Mouse (Mus musculus) midbrain, postnatal 0 days (tissue): Measurements from ENCODE around the gene Gm17428. TPM values are rescaled to one million over a fixed set of nuclear protein-coding genes. Genes with fewer than 3 reads are reported as not detected.
"Not testable (repeated sequence)": the region's sequence is repeated elsewhere in the genome, so short reads cannot be mapped to it uniquely, and the experiment has no call there.

Experiments
- ATAC-seq: fragments of 200-750 bp; cut with Nextera tagmentation; 2 replicates; pipeline ENCODE4 v1.8.0; 2017; ENCODE audit warnings: moderate number of reproducible peaks, mild to moderate bottlenecking, moderate TSS enrichment, moderate library complexity; ENCODE audit not compliant: low FRiP score
- DNase-seq: peaks from one replicate; pipeline ENCODE4 v3.0.0-alpha.2; 2015; ENCODE audit warnings: low spot score
- H3K27ac ChIP-seq: fragments of 300-500 bp; sonication (generic); 2 replicates; pipeline ENCODE4 v1.5.1; 2014; ENCODE audit warnings: low read depth, mild to moderate bottlenecking, low read length, mixed read lengths
- H3K27me3 ChIP-seq: fragments of 300-500 bp; sonication (generic); 2 replicates; pipeline ENCODE4 v1.6.1; 2014; ENCODE audit warnings: low read length, control low read depth, mixed read lengths; ENCODE audit not compliant: insufficient read depth
- H3K36me3 ChIP-seq: fragments of 300-500 bp; sonication (generic); 2 replicates; pipeline ENCODE4 v1.6.1; 2014; ENCODE audit warnings: low read length, control low read depth, mixed read lengths; ENCODE audit not compliant: insufficient read depth
- H3K4me1 ChIP-seq: fragments of 300-500 bp; sonication (generic); 2 replicates; pipeline ENCODE4 v1.6.1; 2014; ENCODE audit warnings: mild to moderate bottlenecking, control low read depth, antibody characterized with exemption, low read length, mixed read lengths; ENCODE audit not compliant: insufficient read depth
- H3K4me2 ChIP-seq: fragments of 300-500 bp; sonication (generic); 2 replicates; pipeline ENCODE4 v1.6.1; 2014; ENCODE audit warnings: low read depth, mild to moderate bottlenecking, low read length, mixed read lengths; ENCODE audit not compliant: poor library complexity, severe bottlenecking
- H3K4me3 ChIP-seq: fragments of 300-500 bp; sonication (generic); 2 replicates; pipeline ENCODE4 v1.5.1; 2014; ENCODE audit warnings: low read depth, mild to moderate bottlenecking, low read length, moderate library complexity
- H3K9ac ChIP-seq: fragments of 300-500 bp; sonication (generic); replicated peaks from 2 replicates; pipeline ENCODE4 v1.6.1; 2014; ENCODE audit warnings: mild to moderate bottlenecking, low read length, moderate library complexity, mixed read lengths; ENCODE audit not compliant: poor library complexity, severe bottlenecking
- H3K9me3 ChIP-seq: fragments of 300-500 bp; sonication (generic); 2 replicates; pipeline ENCODE4 v1.6.1; 2016; ENCODE audit warnings: low read length, control low read depth
- CTCF ChIP-seq: IDR thresholded peaks from 2 replicates; pipeline ENCODE4 v1.5.1; 2016; ENCODE audit warnings: antibody characterized with exemption, mild to moderate bottlenecking
- whole genome bisulfite sequencing: fragments of 180-500 bp; shearing (Covaris S2); extraction: QIAGEN DNeasy Blood & Tissue Kit; methylation state at CpG from one replicate; pipeline ENCODE4 v1.1.7; 2014; 5-methylcytosine and 5-hydroxymethylcytosine counted together
- polyA plus RNA-seq: library from polyadenylated mRNA; unstranded; fragments of >200 nt; fragmentation: Nextera tagmentation; extraction: Ambion mirVana; gene quantifications from 2 replicates; pipeline ENCODE4 v1.2.1, GENCODE M21; 2015
- total RNA-seq: library from RNA; depleted of rRNA; stranded (reverse); fragments of >200 nt; gene quantifications from 2 replicates; pipeline ENCODE4 v1.2.3, GENCODE M21; 2014

Gm17428 gene
- total and polyA plus RNA-seq, 2 experiments from 2014 or later = not detected

DNA sequence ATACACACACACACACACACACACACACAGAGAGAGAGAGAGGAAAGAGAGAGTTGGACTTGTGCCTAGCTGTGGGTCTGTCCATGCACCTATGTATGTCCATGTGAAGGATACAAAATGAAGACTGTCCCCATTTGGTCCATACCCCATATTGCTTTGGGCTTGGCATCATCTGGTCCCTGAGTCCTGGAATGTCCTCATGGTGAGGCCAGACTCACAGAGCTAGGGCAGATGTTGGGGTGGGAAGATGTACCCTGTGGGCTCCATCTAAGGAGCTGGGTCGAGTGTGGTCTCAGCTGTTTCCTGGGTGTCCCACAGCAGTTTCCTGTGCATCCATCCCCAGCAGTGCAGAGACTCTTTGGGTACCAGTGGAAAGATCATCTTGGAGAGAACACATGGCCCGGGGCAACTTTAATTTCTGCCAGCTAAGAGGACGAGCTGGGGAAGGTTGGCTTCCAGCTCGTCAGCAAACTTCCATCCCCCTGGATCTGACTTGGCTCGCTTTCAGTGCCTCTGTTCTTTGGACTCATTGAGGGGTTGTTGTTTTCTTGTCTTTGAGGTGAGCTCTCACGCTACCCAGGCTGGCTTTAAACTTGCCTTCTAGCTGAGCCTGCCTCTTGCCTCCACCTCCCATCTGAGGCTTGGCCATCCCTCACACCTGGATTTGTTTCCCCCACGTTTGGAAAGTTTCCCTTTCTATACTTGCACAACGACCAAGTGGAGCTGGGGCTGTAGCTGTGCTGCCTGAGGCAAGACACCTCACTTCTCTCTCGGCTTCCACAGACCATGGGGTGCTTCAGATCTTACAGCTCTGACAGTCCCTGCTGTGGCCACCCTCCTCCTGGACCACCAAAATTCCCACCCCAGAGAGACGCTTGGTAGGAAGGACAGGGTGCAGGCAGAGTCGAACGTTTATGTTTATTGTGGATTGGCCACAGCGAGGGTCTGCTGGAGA, 35.4 kb upstream of the Gm17428 start:
- no peaks in the 10 kb centered on the region for H3K36me3 ChIP-seq
- no peaks in the 10 kb centered on the region for H3K9me3 ChIP-seq
- no peak for ATAC-seq
- TF ChIP-seq CTCF = no peak
- H3K4me1 ChIP-seq = no peaks in the 10 kb centered on the region
- no peak overlapping the region for H3K4me2 ChIP-seq
- no peak overlapping the region for H3K9ac ChIP-seq
- DNase-seq = no peak
- 64% methylated on average over 13 of the region's 13 CpGs for WGBS
- H3K27ac ChIP-seq = no peak overlapping the region
- no peak overlapping the region for H3K4me3 ChIP-seq
- no peaks in the 10 kb centered on the region for H3K27me3 ChIP-seq

DNA sequence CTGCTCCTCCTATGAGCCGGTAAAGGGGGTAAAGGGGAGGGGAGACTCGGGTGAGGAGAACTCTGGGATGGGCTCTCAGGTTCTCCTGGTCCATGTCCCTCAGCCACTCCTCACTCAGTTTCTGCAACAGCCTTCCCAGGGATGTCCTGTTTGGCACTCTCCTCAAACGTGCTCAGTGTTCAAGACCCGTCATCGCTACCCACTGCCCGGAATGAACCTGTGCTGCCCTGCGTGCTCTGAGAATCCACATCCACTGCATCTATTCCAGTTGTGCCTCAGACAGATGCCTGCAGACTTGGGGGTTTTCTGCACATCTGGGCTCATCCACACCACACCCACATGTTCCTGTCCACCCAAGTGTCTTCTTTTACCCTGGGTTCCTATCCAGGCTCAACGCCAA, 34.3 kb upstream of the Gm17428 start:
- H3K9me3 ChIP-seq = no peaks in the 10 kb centered on the region
- no peaks in the 10 kb centered on the region for H3K27me3 ChIP-seq
- H3K36me3 ChIP-seq = no peaks in the 10 kb centered on the region
- H3K4me3 ChIP-seq = no peak overlapping the region
- H3K27ac ChIP-seq = no peak overlapping the region
- DNase-seq (no peak), ATAC-seq (no peak)
- H3K4me2 ChIP-seq = no peak overlapping the region
- H3K4me1 ChIP-seq = no peaks in the 10 kb centered on the region
- H3K9ac ChIP-seq = no peak overlapping the region
- TF ChIP-seq CTCF = no peak
- 90% methylated on average over 8 of the region's 8 CpGs for WGBS

DNA sequence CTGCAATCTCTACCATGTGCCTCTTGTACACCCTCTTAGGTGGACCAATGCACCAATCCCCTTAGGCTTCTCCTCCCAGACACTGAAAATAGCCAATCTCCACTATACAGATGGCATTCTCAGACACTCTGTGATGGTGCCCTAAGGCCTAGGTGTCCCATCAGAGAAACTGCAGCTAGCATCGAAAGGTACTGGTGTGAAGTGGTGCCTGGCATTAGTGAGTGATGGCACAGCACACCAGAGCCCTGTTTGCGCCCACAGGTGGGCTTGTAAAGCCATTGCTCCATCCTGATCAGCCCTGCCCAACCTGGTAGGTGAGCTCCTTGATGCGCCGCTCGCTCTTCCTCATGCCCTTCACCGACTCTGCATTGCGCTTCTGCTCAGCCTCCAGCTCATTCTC, 32.8 kb upstream of the Gm17428 start:
- ATAC-seq (no peak), DNase-seq (no peak)
- 98% methylated on average over 7 of the region's 7 CpGs for WGBS

DNA sequence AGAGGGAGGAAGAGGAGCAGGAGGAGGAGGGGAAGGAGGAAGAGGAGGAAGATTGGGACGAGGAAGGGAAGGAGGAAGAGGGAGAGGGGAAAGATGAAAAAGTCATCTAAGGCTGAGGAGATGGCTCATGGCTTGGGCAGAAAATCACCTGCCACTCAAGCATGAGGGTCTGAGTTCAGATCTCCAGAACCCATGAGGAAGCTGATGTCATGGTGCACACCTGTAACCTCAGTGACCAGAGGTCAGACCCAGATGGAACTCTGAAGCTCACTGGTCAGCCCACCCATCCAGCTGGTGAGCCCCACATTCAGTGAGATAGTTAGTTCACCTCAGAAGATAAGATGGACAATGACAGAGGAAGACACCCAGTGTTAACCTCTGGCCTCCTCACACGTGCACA, 31.8 kb upstream of the Gm17428 start:
- H3K4me3 ChIP-seq = no peak overlapping the region
- TF ChIP-seq CTCF = no peak
- WGBS = 74% methylated on average over 2 of the region's 2 CpGs

More for the DNA sequence above, 32.8 kb upstream of the Gm17428 start:
- Histone ChIP-seq H3K9me3 (no peaks in the 10 kb centered on the region), H3K4me3 (no peak overlapping the region), H3K36me3 (no peaks in the 10 kb centered on the region), H3K27ac (no peak overlapping the region), H3K4me1 (no peaks in the 10 kb centered on the region), H3K27me3 (no peaks in the 10 kb centered on the region), H3K4me2 (no peak overlapping the region), H3K9ac (no peak overlapping the region)
- no peak for TF ChIP-seq CTCF

DNA sequence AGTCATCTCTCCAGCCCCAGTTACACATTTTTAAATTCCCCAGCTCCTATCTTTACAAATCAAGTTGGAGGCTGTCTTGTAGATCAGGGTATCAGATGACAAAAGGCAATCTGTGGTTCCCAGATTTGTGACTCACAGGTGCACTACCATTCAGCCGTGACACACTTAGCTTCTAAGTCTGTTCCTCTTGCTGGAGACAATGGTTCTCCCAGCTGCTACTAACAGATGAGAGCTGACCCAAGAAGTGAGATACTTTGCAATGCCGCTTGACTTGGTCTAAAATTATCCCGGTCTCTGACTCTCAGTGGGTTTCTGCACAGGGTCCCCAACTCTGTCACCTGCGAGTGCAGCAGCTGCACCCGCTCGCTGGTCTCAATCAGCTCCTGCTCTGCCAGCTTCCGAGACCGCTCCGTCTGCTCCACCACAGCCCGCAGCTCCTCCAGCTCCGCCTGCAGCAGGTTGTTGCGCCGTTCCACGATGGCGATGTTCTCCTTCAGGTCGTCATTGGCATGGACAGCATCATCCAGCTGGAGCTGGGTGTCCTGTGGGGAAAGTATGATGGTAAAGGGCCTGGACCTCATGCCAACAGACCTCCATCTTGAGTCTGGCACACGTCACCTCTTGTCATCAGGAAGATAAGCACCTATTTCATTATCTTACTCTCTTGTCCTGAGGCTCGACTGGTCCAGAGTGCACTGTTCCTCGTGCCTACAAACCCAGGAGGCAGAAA, 30.6 kb upstream of the Gm17428 start:
- ATAC-seq (no peak), DNase-seq (no peak)
- no peaks in the 10 kb centered on the region for H3K9me3 ChIP-seq
- H3K36me3 ChIP-seq = no peaks in the 10 kb centered on the region
- H3K27me3 ChIP-seq = no peaks in the 10 kb centered on the region
- 86% methylated on average over 19 of the region's 19 CpGs for WGBS
- TF ChIP-seq CTCF = no peak
- H3K4me1 ChIP-seq = no peaks in the 10 kb centered on the region
- no peak overlapping the region for H3K4me2 ChIP-seq
- H3K4me3 ChIP-seq = no peak overlapping the region
- H3K9ac ChIP-seq = no peak overlapping the region
- no peak overlapping the region for H3K27ac ChIP-seq

More for the DNA sequence above, 31.8 kb upstream of the Gm17428 start:
- no peaks in the 10 kb centered on the region for H3K4me1 ChIP-seq
- ATAC-seq (no peak), DNase-seq (no peak)
- no peak overlapping the region for H3K4me2 ChIP-seq
- H3K9ac ChIP-seq = no peak overlapping the region
- H3K9me3 ChIP-seq = no peaks in the 10 kb centered on the region
- H3K27ac ChIP-seq = no peak overlapping the region
- H3K27me3 ChIP-seq = no peaks in the 10 kb centered on the region
- no peaks in the 10 kb centered on the region for H3K36me3 ChIP-seq

DNA sequence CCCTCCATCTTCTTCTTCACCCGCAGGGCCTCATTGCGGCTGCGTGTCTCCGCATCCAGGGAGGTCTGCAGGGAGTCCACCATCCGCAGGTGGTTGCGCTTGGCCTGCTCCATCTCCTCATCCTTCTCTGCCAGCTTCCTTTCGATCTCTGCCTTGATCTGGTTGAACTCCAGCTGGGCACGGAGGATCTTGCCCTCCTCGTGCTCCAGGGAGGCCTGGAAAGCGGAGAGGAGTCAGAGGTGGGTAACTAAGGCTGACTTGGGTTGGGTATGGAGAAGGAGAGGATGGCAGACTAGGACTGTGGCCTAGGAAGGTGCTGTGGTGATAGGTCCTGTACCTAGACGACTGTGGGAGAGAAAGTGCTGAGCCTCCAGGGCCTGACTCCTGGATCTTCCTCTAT, 29.7 kb upstream of the Gm17428 start:
- H3K4me3 ChIP-seq = not testable (repeated sequence)

More for the DNA sequence above, 29.7 kb upstream of the Gm17428 start:
- ATAC-seq, H3K4me2 ChIP-seq, H3K27me3 ChIP-seq, H3K36me3 ChIP-seq, DNase-seq, H3K9me3 ChIP-seq, H3K9ac ChIP-seq, H3K4me1 ChIP-seq, H3K27ac ChIP-seq: not testable (repeated sequence)
- 89% methylated on average over 7 of the region's 11 CpGs for WGBS
